Mouse (Mus musculus) kidney, adult 8-10 months (tissue): ENCODE measurements around the gene Gm21541.
"Not testable (repeated sequence)": the region's sequence is repeated elsewhere in the genome, so short reads cannot be mapped to it uniquely, and the experiment has no call there.

ENCODE experiments used
- DNase-seq, 2 experiments: peaks; one replicate each; pipeline ENCODE4 v3.0.0; 2022

The Gm21541 gene

GRCm38 (mm10) chr4:41903310-41903709 lies at the start of gene Gm21541:
Gene Gm21541 (plus strand): TSS chr4:41903610.
- DNase-seq, result not testable (repeated sequence)

GRCm38 (mm10) chr4:41941272-41941671 lies 37.9 kb downstream of the Gm21541 start, which contains the start of gene Gm20878:
Gene Gm20878 (plus strand): TSS chr4:41941572.
- not testable (repeated sequence) for DNase-seq
